Mouse (Mus musculus) gastrocnemius, adult 8-10 months (tissue): ENCODE measurements around the gene Cnn3. TPM values are rescaled to one million over a fixed set of nuclear protein-coding genes. Genes with fewer than 3 reads are reported as not detected.

Experiments
- DNase-seq, 2 experiments: peaks; one replicate each; pipeline ENCODE4 v3.0.0; 2022; ENCODE audit warnings: low spot score in 2 of 2
- total RNA-seq, 4 experiments: library from RNA; stranded (reverse); gene quantifications; 2 replicates each; pipeline ENCODE4 v1.2.4; 2022

Gene Cnn3
- total RNA-seq: 10 to 100 TPM in 3 of 4 experiments, 1 to 10 TPM in 1; 8.6 to 14.3 (median 11.1) TPM

GRCm38 (mm10) chr3:121425861-121426620 lies at the start of gene Cnn3:
TSS of gene Cnn3 (plus strand) at chr3:121426497.
- peak; percentile 56 to 84 for DNase-seq

GRCm38 (mm10) chr3:121378708-121379612 lies 47.3 kb upstream of the Cnn3 start:
- DNase-seq: no peak

- DNase-seq: no peak
Measured at GRCm38 (mm10) chr3:121379699-121380098, 46.6 kb upstream of the Cnn3 start.

GRCm38 (mm10) chr3:121387471-121388009 lies 38.8 kb upstream of the Cnn3 start:
- no peak for DNase-seq

- DNase-seq: no peak
Measured at GRCm38 (mm10) chr3:121389366-121389765, 36.9 kb upstream of the Cnn3 start.

GRCm38 (mm10) chr3:121389860-121390530 lies 36.3 kb upstream of the Cnn3 start:
- DNase-seq: no peak

- no peak for DNase-seq
Measured at GRCm38 (mm10) chr3:121390724-121391123, 35.6 kb upstream of the Cnn3 start.

GRCm38 (mm10) chr3:121395588-121396295 lies 30.6 kb upstream of the Cnn3 start:
- no peak for DNase-seq

GRCm38 (mm10) chr3:121396561-121396960 lies 29.7 kb upstream of the Cnn3 start:
- DNase-seq: no peak

GRCm38 (mm10) chr3:121397007-121397406 lies 29.3 kb upstream of the Cnn3 start:
- no peak for DNase-seq

- no peak for DNase-seq
Measured at GRCm38 (mm10) chr3:121401384-121401783, 24.9 kb upstream of the Cnn3 start.

- DNase-seq: no peak
Measured at GRCm38 (mm10) chr3:121402096-121402495, 24.2 kb upstream of the Cnn3 start.

- DNase-seq: no peak
Measured at GRCm38 (mm10) chr3:121403449-121403848, 22.8 kb upstream of the Cnn3 start.

- no peak for DNase-seq
Measured at GRCm38 (mm10) chr3:121405101-121405500, 21.2 kb upstream of the Cnn3 start.

- no peak for DNase-seq
Measured at GRCm38 (mm10) chr3:121407417-121407816, 18.9 kb upstream of the Cnn3 start.

- no peak for DNase-seq
Measured at GRCm38 (mm10) chr3:121408386-121408785, 17.9 kb upstream of the Cnn3 start.

- no peak for DNase-seq
Measured at GRCm38 (mm10) chr3:121411450-121411849, 14.8 kb upstream of the Cnn3 start.

- DNase-seq: no peak
Measured at GRCm38 (mm10) chr3:121416171-121417154, 9.8 kb upstream of the Cnn3 start.

GRCm38 (mm10) chr3:121417379-121418250 lies 8.7 kb upstream of the Cnn3 start:
- DNase-seq: no peak
